Mouse (Mus musculus): Measurements from ENCODE around the gene Cdc42se1. TPM values are rescaled to one million over a fixed set of nuclear protein-coding genes. Genes with fewer than 3 reads are reported as not detected.

The Cdc42se1 gene
- polyA plus RNA-seq, 2 experiments: 76.1 to 126 TPM

GRCm38 (mm10) chr3:95235386-95236301 lies 7.1 kb downstream of the Cdc42se1 start:
- Histone ChIP-seq H3K4me1 (ENCODE audit: control insufficient read depth, insufficient read depth, low read length) (peaks cover 15% of the 10 kb centered on the region), H3K9me3 (ENCODE audit: control insufficient read depth, low read length) (no peaks in the 10 kb centered on the region), H3K36me3 (ENCODE audit: control insufficient read depth, insufficient read depth, low read length) (peaks cover 73% of the 10 kb centered on the region), H3K27ac (replicated peaks; ENCODE audit: low read depth, low read length) (no peak overlapping the region), H3K4me3 (replicated peaks; ENCODE audit: low read length) (no peak overlapping the region), H3K4me2 (replicated peaks; ENCODE audit: low read depth, low read length, severe bottlenecking) (no peak overlapping the region), H3K9ac (ENCODE audit: low read depth, low read length, severe bottlenecking) (no peak overlapping the region), H3K27me3 (ENCODE audit: control insufficient read depth, insufficient read depth, low read length) (no peaks in the 10 kb centered on the region)
- DNase-seq (ENCODE audit: low spot score) (no peak), ATAC-seq (ENCODE audit: low FRiP score, low read depth) (no peak)
- WGBS: 71% methylated on average over 23 of the region's 23 CpGs
- no peak for TF ChIP-seq POLR2A (IDR thresholded peaks at IDR 0.05; ENCODE audit: borderline replicate concordance, extremely low read depth, insufficient read depth, insufficient read length)

- peaks cover 56% of the 10 kb centered on the region for H3K36me3 ChIP-seq (ENCODE audit: control insufficient read depth, insufficient read depth, low read length)
- 88% methylated on average over 8 of the region's 8 CpGs for WGBS
- no peaks in the 10 kb centered on the region for H3K9me3 ChIP-seq (ENCODE audit: control insufficient read depth, low read length)
- H3K4me2 ChIP-seq (replicated peaks; ENCODE audit: low read depth, low read length, severe bottlenecking): no peak overlapping the region
- H3K27me3 ChIP-seq (ENCODE audit: control insufficient read depth, insufficient read depth, low read length): no peaks in the 10 kb centered on the region
- ATAC-seq (ENCODE audit: low FRiP score, low read depth): no peak
- no peak overlapping the region for H3K27ac ChIP-seq (replicated peaks; ENCODE audit: low read depth, low read length)
- no peak for DNase-seq (ENCODE audit: low spot score)
- H3K4me3 ChIP-seq (replicated peaks; ENCODE audit: low read length): no peak overlapping the region
- peaks cover 6% of the 10 kb centered on the region; the same call in 1 of the 2 replicates for H3K4me1 ChIP-seq (ENCODE audit: control insufficient read depth, insufficient read depth, low read length)
- TF ChIP-seq POLR2A (IDR thresholded peaks at IDR 0.05; ENCODE audit: borderline replicate concordance, extremely low read depth, insufficient read depth, insufficient read length): no peak
- no peak overlapping the region for H3K9ac ChIP-seq (ENCODE audit: low read depth, low read length, severe bottlenecking)
Observed at GRCm38 (mm10) chr3:95237541-95238099, 9.1 kb downstream of the Cdc42se1 start.

GRCm38 (mm10) chr3:95239022-95239421 lies 10.5 kb downstream of the Cdc42se1 start:
- no peak for TF ChIP-seq POLR2A (IDR thresholded peaks at IDR 0.05; ENCODE audit: borderline replicate concordance, extremely low read depth, insufficient read depth, insufficient read length)
- 89% methylated on average over 6 of the region's 6 CpGs for WGBS
- DNase-seq (ENCODE audit: low spot score): no peak
- Histone ChIP-seq H3K4me1 (ENCODE audit: control insufficient read depth, insufficient read depth, low read length) (peaks cover 6% of the 10 kb centered on the region; the same call in 1 of the 2 replicates), H3K36me3 (ENCODE audit: control insufficient read depth, insufficient read depth, low read length) (peaks cover 42% of the 10 kb centered on the region), H3K9ac (ENCODE audit: low read depth, low read length, severe bottlenecking) (no peak overlapping the region), H3K4me3 (replicated peaks; ENCODE audit: low read length) (no peak overlapping the region), H3K9me3 (ENCODE audit: control insufficient read depth, low read length) (no peaks in the 10 kb centered on the region), H3K4me2 (replicated peaks; ENCODE audit: low read depth, low read length, severe bottlenecking) (no peak overlapping the region), H3K27ac (replicated peaks; ENCODE audit: low read depth, low read length) (no peak overlapping the region), H3K27me3 (ENCODE audit: control insufficient read depth, insufficient read depth, low read length) (no peaks in the 10 kb centered on the region)
- no peak for ATAC-seq (ENCODE audit: low FRiP score, low read depth)

GRCm38 (mm10) chr3:95239971-95240370 lies 11.4 kb downstream of the Cdc42se1 start:
- peaks cover 6% of the 10 kb centered on the region; the same call in 1 of the 2 replicates for H3K4me1 ChIP-seq (ENCODE audit: control insufficient read depth, insufficient read depth, low read length)
- no peak for DNase-seq (ENCODE audit: low spot score)
- 86% methylated on average over 12 of the region's 12 CpGs for WGBS

GRCm38 (mm10) chr3:95240900-95241299 lies 12.4 kb downstream of the Cdc42se1 start:
- no peak overlapping the region for H3K4me3 ChIP-seq (replicated peaks; ENCODE audit: low read length)
- ATAC-seq (ENCODE audit: low FRiP score, low read depth): peak; percentile 45

More at GRCm38 (mm10) chr3:95239971-95240370, 11.4 kb downstream of the Cdc42se1 start:
- no peaks in the 10 kb centered on the region for H3K9me3 ChIP-seq (ENCODE audit: control insufficient read depth, low read length)
- ATAC-seq (ENCODE audit: low FRiP score, low read depth): no peak
- TF ChIP-seq POLR2A (IDR thresholded peaks at IDR 0.05; ENCODE audit: borderline replicate concordance, extremely low read depth, insufficient read depth, insufficient read length): no peak
- H3K4me3 ChIP-seq (replicated peaks; ENCODE audit: low read length): no peak overlapping the region
- H3K27ac ChIP-seq (replicated peaks; ENCODE audit: low read depth, low read length): no peak overlapping the region
- H3K27me3 ChIP-seq (ENCODE audit: control insufficient read depth, insufficient read depth, low read length): no peaks in the 10 kb centered on the region
- H3K4me2 ChIP-seq (replicated peaks; ENCODE audit: low read depth, low read length, severe bottlenecking): no peak overlapping the region
- H3K36me3 ChIP-seq (ENCODE audit: control insufficient read depth, insufficient read depth, low read length): peaks cover 32% of the 10 kb centered on the region
- H3K9ac ChIP-seq (ENCODE audit: low read depth, low read length, severe bottlenecking): no peak overlapping the region

More at GRCm38 (mm10) chr3:95240900-95241299, 12.4 kb downstream of the Cdc42se1 start:
- H3K9ac ChIP-seq (ENCODE audit: low read depth, low read length, severe bottlenecking): peak overlapping the region; percentile 31
- H3K27me3 ChIP-seq (ENCODE audit: control insufficient read depth, insufficient read depth, low read length): no peaks in the 10 kb centered on the region
- no peaks in the 10 kb centered on the region for H3K9me3 ChIP-seq (ENCODE audit: control insufficient read depth, low read length)
- TF ChIP-seq POLR2A (IDR thresholded peaks at IDR 0.05; ENCODE audit: borderline replicate concordance, extremely low read depth, insufficient read depth, insufficient read length): no peak
- H3K4me1 ChIP-seq (ENCODE audit: control insufficient read depth, insufficient read depth, low read length): peaks cover 6% of the 10 kb centered on the region; the same call in 1 of the 2 replicates
- DNase-seq (ENCODE audit: low spot score): no peak
- no peak overlapping the region for H3K27ac ChIP-seq (replicated peaks; ENCODE audit: low read depth, low read length)
- H3K4me2 ChIP-seq (replicated peaks; ENCODE audit: low read depth, low read length, severe bottlenecking): peak overlapping the region; percentile 28
- WGBS: 19% methylated on average over 17 of the region's 17 CpGs
- H3K36me3 ChIP-seq (ENCODE audit: control insufficient read depth, insufficient read depth, low read length): peaks cover 23% of the 10 kb centered on the region
